Mouse (Mus musculus) intestine, embryonic 15.5 days (tissue): ENCODE results near the gene Blzf1. TPM values are rescaled to one million over a fixed set of nuclear protein-coding genes. Genes with fewer than 3 reads are reported as not detected.
A peak's percentile ranks its signal among the peaks of the same experiment; 100 is the strongest.

Experiments used
- ATAC-seq: fragments of 200-750 bp; cut with Nextera tagmentation; 2 replicates; pipeline ENCODE4 v1.8.0; 2017; ENCODE audit warnings: moderate TSS enrichment, moderate library complexity
- H3K27ac ChIP-seq: fragments of 300-500 bp; sonication (generic); 2 replicates; pipeline ENCODE4 v1.5.1; 2015; ENCODE audit warnings: mild to moderate bottlenecking, inconsistent platforms
- H3K27me3 ChIP-seq: fragments of 300-500 bp; sonication (generic); replicated peaks from 2 replicates; pipeline ENCODE4 v1.6.1; 2015; ENCODE audit warnings: inconsistent platforms
- H3K36me3 ChIP-seq: fragments of 300-500 bp; sonication (generic); 2 replicates; pipeline ENCODE4 v1.6.1; 2015; ENCODE audit warnings: inconsistent platforms
- H3K4me1 ChIP-seq: fragments of 300-500 bp; sonication (generic); replicated peaks from 2 replicates; pipeline ENCODE4 v1.6.1; 2015; ENCODE audit warnings: inconsistent platforms
- H3K4me2 ChIP-seq: fragments of 300-500 bp; sonication (generic); replicated peaks from 2 replicates; pipeline ENCODE4 v1.6.1; 2015; ENCODE audit warnings: mild to moderate bottlenecking, inconsistent platforms
- H3K4me3 ChIP-seq: fragments of 300-500 bp; sonication (generic); replicated peaks from 2 replicates; pipeline ENCODE4 v1.5.1; 2015; ENCODE audit warnings: inconsistent platforms
- H3K9ac ChIP-seq: fragments of 300-500 bp; sonication (generic); 2 replicates; pipeline ENCODE4 v1.6.1; 2015; ENCODE audit warnings: inconsistent platforms
- H3K9me3 ChIP-seq: fragments of 300-500 bp; sonication (generic); 2 replicates; pipeline ENCODE4 v1.6.1; 2016; ENCODE audit warnings: inconsistent platforms
- WGBS: fragments of 180-500 bp; shearing (Covaris S2); methylation state at CpG from one replicate; pipeline ENCODE4 v1.1.7; 2015; 5-methylcytosine and 5-hydroxymethylcytosine counted together
- polyA plus RNA-seq: library from polyadenylated mRNA; unstranded; fragments of >200 nt; fragmentation: Nextera tagmentation; extraction: Ambion mirVana; gene quantifications from 2 replicates; pipeline ENCODE4 v1.2.1, GENCODE M21; 2015

Blzf1 gene
- polyA plus RNA-seq, 1 experiment from 2014 or later, result 25.7 TPM

DNA sequence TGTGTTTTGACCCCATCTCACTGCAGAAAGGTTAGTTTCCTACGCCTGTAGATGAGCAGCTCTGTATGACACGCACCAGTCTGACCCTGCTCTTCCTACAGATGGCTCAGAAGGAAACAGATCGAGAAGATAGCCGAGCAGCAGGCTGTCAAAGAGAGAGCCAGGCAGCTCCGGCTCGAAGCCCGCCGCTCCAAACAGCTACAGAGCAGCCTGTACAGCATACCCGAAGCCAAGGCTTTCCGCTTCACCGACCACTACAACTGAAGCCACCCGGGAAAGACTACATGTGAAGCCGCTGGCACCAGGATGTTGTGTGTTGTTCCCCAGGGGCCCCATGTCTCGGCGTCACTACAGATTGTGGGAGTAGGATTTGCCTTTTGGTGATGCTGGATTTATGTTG, 19.9 kb downstream of the Blzf1 start:
- 65% methylated on average over 15 of the region's 15 CpGs for WGBS
- Histone ChIP-seq H3K4me1 (no peaks in the 10 kb centered on the region), H3K9me3 (no peaks in the 10 kb centered on the region), H3K4me2 (no peak overlapping the region), H3K27ac (no peak overlapping the region), H3K36me3 (peaks cover 6% of the 10 kb centered on the region; the same call in 1 of the 2 replicates), H3K27me3 (no peaks in the 10 kb centered on the region), H3K9ac (no peak overlapping the region), H3K4me3 (no peak overlapping the region)
- no peak for ATAC-seq

GRCm38 (mm10) chr1:164284007-164284406, 23.3 kb downstream of the Blzf1 start:
- Histone ChIP-seq H3K27me3 (no peaks in the 10 kb centered on the region), H3K36me3 (no peaks in the 10 kb centered on the region), H3K4me2 (no peak overlapping the region), H3K27ac (no peak overlapping the region), H3K9ac (no peak overlapping the region), H3K9me3 (no peaks in the 10 kb centered on the region), H3K4me1 (no peaks in the 10 kb centered on the region), H3K4me3 (no peak overlapping the region)
- no peak for ATAC-seq
- WGBS, result 93% methylated on average over 3 of the region's 3 CpGs

DNA sequence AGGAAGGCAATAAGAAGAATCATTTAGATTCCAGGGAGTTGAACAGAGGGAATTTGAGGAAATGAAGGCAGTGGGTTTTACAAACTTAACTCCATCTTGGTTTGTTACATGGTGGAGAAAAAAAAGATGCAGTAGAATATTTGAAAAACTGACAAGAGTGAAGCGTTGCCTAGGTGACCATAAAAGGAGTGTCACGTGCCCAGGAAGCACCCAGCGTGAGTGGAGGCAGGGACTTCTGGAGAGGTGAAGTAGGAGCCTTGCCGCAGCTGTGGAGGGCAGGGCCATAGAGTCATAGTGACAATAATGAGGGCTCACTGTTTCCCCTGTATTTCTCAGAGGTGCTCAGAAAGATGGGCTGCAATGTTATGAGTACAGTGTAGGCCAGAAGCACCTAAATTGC, 28.0 kb downstream of the Blzf1 start:
- Histone ChIP-seq H3K27ac (no peak overlapping the region), H3K4me1 (0 out of 2 replicates have a peak, but pooled peaks cover 4% of the 10 kb centered on the region), H3K9ac (no peak overlapping the region), H3K4me2 (no peak overlapping the region), H3K27me3 (no peaks in the 10 kb centered on the region), H3K36me3 (no peaks in the 10 kb centered on the region), H3K9me3 (no peaks in the 10 kb centered on the region), H3K4me3 (no peak overlapping the region)
- ATAC-seq, result no peak
- WGBS, result 62% methylated on average over 4 of the region's 4 CpGs

- 0 out of 2 replicates have a peak, but pooled peaks cover 4% of the 10 kb centered on the region for H3K4me1 ChIP-seq
- no peaks in the 10 kb centered on the region for H3K27me3 ChIP-seq
- H3K9ac ChIP-seq, result no peak overlapping the region
- H3K9me3 ChIP-seq, result no peaks in the 10 kb centered on the region
- H3K36me3 ChIP-seq, result no peaks in the 10 kb centered on the region
- 91% methylated on average over 3 of the region's 3 CpGs for WGBS
- no peak overlapping the region for H3K4me2 ChIP-seq
- no peak overlapping the region for H3K4me3 ChIP-seq
- ATAC-seq, result no peak
- H3K27ac ChIP-seq, result no peak overlapping the region
These were observed 30.7 kb downstream of the Blzf1 start for GRCm38 (mm10) chr1:164276552-164276951.

DNA sequence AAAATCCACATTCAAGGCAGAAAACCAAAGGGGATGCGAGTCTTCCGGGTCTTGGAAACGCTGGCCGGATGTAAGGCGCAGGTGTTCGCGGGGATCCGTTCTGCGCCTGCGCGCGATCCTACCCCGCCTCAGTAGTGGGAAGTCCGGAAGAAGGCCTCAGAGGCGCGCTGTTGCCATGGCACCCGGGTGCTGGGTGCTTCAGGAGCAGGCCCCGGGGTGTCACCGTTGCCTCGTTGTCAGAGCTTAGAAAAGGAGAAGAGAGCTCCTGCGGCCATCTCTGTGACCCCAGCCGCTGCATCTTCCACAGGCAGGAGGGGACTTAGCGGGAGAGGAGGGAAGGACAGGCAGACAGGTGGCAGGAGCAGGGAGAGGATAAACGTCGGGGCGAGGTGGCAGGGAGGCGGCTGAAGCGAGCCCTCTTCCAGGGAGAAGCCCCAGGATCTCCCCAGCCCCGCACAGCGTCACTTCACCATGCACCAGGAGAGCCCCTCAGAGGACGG, 31.8 kb downstream of the Blzf1 start, which contains the start of gene Ccdc181:
Gene Ccdc181 (plus strand): TSS at position 131 of the 500 bp plus-strand sequence.
- H3K36me3 ChIP-seq, result no peaks in the 10 kb centered on the region
- H3K9me3 ChIP-seq, result no peaks in the 10 kb centered on the region
- H3K27me3 ChIP-seq, result no peaks in the 10 kb centered on the region
- ATAC-seq, result peak; percentile 100
- under 1% methylated on average over 31 of the region's 31 CpGs for WGBS
- peak within 1 kb of the TSS; percentile 62 for H3K4me3 ChIP-seq
- peak within 1 kb of the TSS; percentile 58 for H3K9ac ChIP-seq
- H3K4me1 ChIP-seq, result 0 out of 2 replicates have a peak, but pooled peaks cover 4% of the 10 kb centered on the region
- no peak within 1 kb of the TSS for H3K27ac ChIP-seq
- peak within 1 kb of the TSS; percentile 92 for H3K4me2 ChIP-seq

- Histone ChIP-seq H3K36me3 (no peaks in the 10 kb centered on the region), H3K27ac (no peak overlapping the region), H3K4me1 (0 out of 2 replicates have a peak, but pooled peaks cover 4% of the 10 kb centered on the region), H3K4me2 (no peak overlapping the region), H3K9ac (no peak overlapping the region), H3K27me3 (no peaks in the 10 kb centered on the region), H3K9me3 (no peaks in the 10 kb centered on the region), H3K4me3 (no peak overlapping the region)
- WGBS, result 76% methylated on average over 6 of the region's 6 CpGs
- no peak for ATAC-seq
These were observed 33.6 kb downstream of the Blzf1 start for GRCm38 (mm10) chr1:164273659-164274058.

- ATAC-seq, result no peak
- no peak overlapping the region for H3K27ac ChIP-seq
- H3K9ac ChIP-seq, result no peak overlapping the region
- H3K4me2 ChIP-seq, result no peak overlapping the region
- WGBS, result 82% methylated on average over 7 of the region's 7 CpGs
- H3K4me1 ChIP-seq, result 0 out of 2 replicates have a peak, but pooled peaks cover 4% of the 10 kb centered on the region
- no peaks in the 10 kb centered on the region for H3K36me3 ChIP-seq
- no peaks in the 10 kb centered on the region for H3K9me3 ChIP-seq
- no peaks in the 10 kb centered on the region for H3K27me3 ChIP-seq
- H3K4me3 ChIP-seq, result no peak overlapping the region
These were observed 36.3 kb downstream of the Blzf1 start for GRCm38 (mm10) chr1:164270941-164271340.

- ATAC-seq, result no peak
- Histone ChIP-seq H3K4me1 (no peaks in the 10 kb centered on the region), H3K4me2 (no peak overlapping the region), H3K27ac (no peak overlapping the region), H3K4me3 (no peak overlapping the region), H3K36me3 (peaks cover 11% of the 10 kb centered on the region; the same call in 1 of the 2 replicates), H3K9me3 (no peaks in the 10 kb centered on the region), H3K27me3 (no peaks in the 10 kb centered on the region), H3K9ac (no peak overlapping the region)
- 90% methylated on average over 7 of the region's 7 CpGs for WGBS
These were observed 45.7 kb downstream of the Blzf1 start for GRCm38 (mm10) chr1:164261553-164261952.

- no peak overlapping the region for H3K4me3 ChIP-seq
- no peaks in the 10 kb centered on the region for H3K4me1 ChIP-seq
- peak; percentile 80 for ATAC-seq
- no peak overlapping the region for H3K4me2 ChIP-seq
- H3K36me3 ChIP-seq, result peaks cover 14% of the 10 kb centered on the region; the same call in 1 of the 2 replicates
- no peaks in the 10 kb centered on the region for H3K9me3 ChIP-seq
- no peak overlapping the region for H3K9ac ChIP-seq
- H3K27me3 ChIP-seq, result no peaks in the 10 kb centered on the region
- H3K27ac ChIP-seq, result no peak overlapping the region
- 64% methylated on average over 16 of the region's 16 CpGs for WGBS
These were observed 46.9 kb downstream of the Blzf1 start for GRCm38 (mm10) chr1:164260171-164261028.

GRCm38 (mm10) chr1:164254836-164255235, 52.5 kb downstream of the Blzf1 start:
- H3K4me2 ChIP-seq, result no peak overlapping the region
- no peak for ATAC-seq
- H3K4me3 ChIP-seq, result no peak overlapping the region
- H3K36me3 ChIP-seq, result peaks cover 12% of the 10 kb centered on the region; the same call in 1 of the 2 replicates
- H3K9ac ChIP-seq, result no peak overlapping the region
- H3K27ac ChIP-seq, result no peak overlapping the region
- H3K4me1 ChIP-seq, result peaks cover 6% of the 10 kb centered on the region
- 73% methylated on average over 3 of the region's 3 CpGs for WGBS
- H3K9me3 ChIP-seq, result no peaks in the 10 kb centered on the region
- no peaks in the 10 kb centered on the region for H3K27me3 ChIP-seq

DNA sequence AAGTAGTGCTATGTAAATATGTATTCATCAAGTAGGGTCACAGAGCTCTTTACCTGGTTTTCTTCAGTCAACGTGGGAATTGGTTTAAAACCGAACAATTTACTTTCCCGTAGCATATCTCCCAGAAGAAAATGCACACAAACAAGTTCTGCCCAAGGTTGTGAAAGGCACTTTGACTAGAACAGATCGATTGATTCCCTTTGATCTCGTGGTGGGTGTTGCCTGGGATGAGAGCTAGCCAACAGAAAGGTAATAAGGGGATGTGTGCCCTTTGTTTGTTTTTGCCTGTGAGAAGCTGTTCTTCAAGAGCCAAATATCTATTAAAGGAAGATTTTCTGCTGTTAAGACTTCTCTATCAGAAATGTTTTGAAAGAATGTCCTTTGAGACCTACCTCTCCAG, 54.7 kb downstream of the Blzf1 start:
- Histone ChIP-seq H3K4me2 (no peak overlapping the region), H3K9ac (no peak overlapping the region), H3K4me1 (peaks cover 9% of the 10 kb centered on the region), H3K27ac (no peak overlapping the region), H3K36me3 (peaks cover 12% of the 10 kb centered on the region; the same call in 1 of the 2 replicates), H3K4me3 (no peak overlapping the region), H3K9me3 (no peaks in the 10 kb centered on the region), H3K27me3 (no peaks in the 10 kb centered on the region)
- no peak for ATAC-seq
- WGBS, result 43% methylated on average over 5 of the region's 5 CpGs

DNA sequence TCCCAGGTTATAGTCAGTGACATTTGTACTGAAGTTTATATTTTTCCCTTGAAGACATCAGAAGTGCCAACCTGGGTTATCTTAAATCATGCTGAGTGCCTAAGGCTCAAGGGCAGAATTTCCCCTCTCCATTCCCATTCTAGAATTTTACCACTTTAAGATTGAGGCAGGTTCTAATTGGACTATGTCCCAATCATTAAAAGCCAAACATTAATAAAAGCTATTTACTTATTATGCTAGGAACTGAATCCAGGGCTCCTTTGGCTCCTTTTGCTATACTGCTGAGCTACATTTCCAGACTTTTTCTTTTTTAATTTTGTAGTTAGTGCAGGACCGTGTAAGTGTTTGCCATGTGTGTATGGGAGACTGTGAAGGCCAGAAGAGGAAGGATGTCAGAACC, 55.9 kb downstream of the Blzf1 start:
- WGBS, result 86% methylated on average over 1 of the region's 1 CpGs
- Histone ChIP-seq H3K4me3 (no peak overlapping the region), H3K27ac (no peak overlapping the region), H3K36me3 (peaks cover 2% of the 10 kb centered on the region; the same call in 1 of the 2 replicates), H3K27me3 (no peaks in the 10 kb centered on the region), H3K9me3 (no peaks in the 10 kb centered on the region), H3K9ac (no peak overlapping the region), H3K4me1 (peaks cover 9% of the 10 kb centered on the region), H3K4me2 (no peak overlapping the region)
- ATAC-seq, result no peak
